Mouse (Mus musculus) testis, adult 2 months (tissue): ENCODE data around the gene Ftsj3.

Experiments
- CTCF ChIP-seq: fragments of 200-500 bp; IDR thresholded peaks from 2 replicates; pipeline ENCODE4 v1.5.1; 2012; ENCODE audit warnings: low read depth, mild to moderate bottlenecking, inconsistent platforms, low read length, moderate library complexity; ENCODE audit not compliant: control insufficient read depth, insufficient read depth, insufficient replicate concordance
- POLR2A ChIP-seq: fragments of 200-500 bp; IDR thresholded peaks from 2 replicates; pipeline ENCODE4 v1.6.1; 2012; ENCODE audit warnings: low read depth, mild to moderate bottlenecking, inconsistent platforms, low read length, moderate library complexity; ENCODE audit not compliant: control insufficient read depth

DNA sequence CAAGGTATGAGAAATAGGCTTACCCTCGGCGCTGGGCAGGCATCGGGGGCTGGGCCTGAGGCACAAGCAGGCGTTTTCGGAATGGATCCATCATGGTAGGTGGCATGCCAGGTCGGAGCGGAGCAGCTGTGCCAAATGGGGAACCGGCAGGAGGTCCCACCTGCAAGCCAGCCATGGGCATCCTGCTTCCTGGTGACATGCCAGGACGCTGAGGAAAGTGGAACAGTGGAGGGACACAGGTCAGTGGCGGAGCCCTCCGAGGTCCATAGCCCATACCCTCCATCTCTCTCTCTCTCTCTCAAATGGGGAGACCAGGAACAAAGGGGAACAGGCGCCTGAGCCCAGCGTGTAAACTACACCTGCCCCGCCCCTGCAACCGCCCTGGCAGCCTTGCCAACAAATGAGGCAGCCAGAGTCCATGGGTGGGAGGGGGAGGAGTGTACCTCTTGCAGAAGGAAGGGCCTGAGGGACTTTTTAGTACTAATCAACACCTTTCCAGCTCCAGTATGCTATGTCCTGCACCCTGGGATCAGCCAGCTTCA lies 11.5 kb upstream of the Ftsj3 start:
- no peak for TF ChIP-seq POLR2A
- no peak for TF ChIP-seq CTCF
